Mouse (Mus musculus): ENCODE measurements around the gene Tpi1. TPM values are rescaled to one million over a fixed set of nuclear protein-coding genes. Genes with fewer than 3 reads are reported as not detected.
"Not testable (repeated sequence)": the region's sequence is repeated elsewhere in the genome, so short reads cannot be mapped to it uniquely, and the experiment has no call there.

Tpi1 gene
- polyA plus RNA-seq, 1 experiment = 181 TPM

GRCm38 (mm10) chr6:124834512-124835081, 20.5 kb upstream of the Tpi1 start:
- no peaks in the 10 kb centered on the region for H3K27me3 ChIP-seq (ENCODE audit: control insufficient read depth, insufficient read depth, low read length)
- peaks cover 12% of the 10 kb centered on the region; the same call in 1 of the 2 replicates for H3K36me3 ChIP-seq (ENCODE audit: control insufficient read depth, insufficient read depth, low read length)
- H3K4me1 ChIP-seq (replicated peaks; ENCODE audit: control insufficient read depth, insufficient read depth, low read length) = peaks cover 7% of the 10 kb centered on the region
- 85% methylated on average over 6 of the region's 6 CpGs for WGBS
- TF ChIP-seq POLR2A (IDR thresholded peaks at IDR 0.05; ENCODE audit: control insufficient read depth, extremely low read depth, insufficient read depth, low read length, poor library complexity) (no peak), CTCF (IDR thresholded peaks at IDR 0.05; ENCODE audit: borderline replicate concordance, control insufficient read depth, extremely low read depth, insufficient read depth, low read length, poor library complexity) (no peak)
- DNase-seq = no peak
- no peak overlapping the region for H3K27ac ChIP-seq (ENCODE audit: control insufficient read depth, insufficient read depth, low read length)
- H3K4me3 ChIP-seq (ENCODE audit: control insufficient read depth, insufficient read depth, low read length) = no peak overlapping the region

GRCm38 (mm10) chr6:124831649-124832048, 17.6 kb upstream of the Tpi1 start:
- H3K36me3 ChIP-seq (ENCODE audit: control insufficient read depth, insufficient read depth, low read length) = peaks cover 12% of the 10 kb centered on the region; the same call in 1 of the 2 replicates
- no peak overlapping the region for H3K27ac ChIP-seq (ENCODE audit: control insufficient read depth, insufficient read depth, low read length)
- H3K27me3 ChIP-seq (ENCODE audit: control insufficient read depth, insufficient read depth, low read length) = no peaks in the 10 kb centered on the region
- TF ChIP-seq POLR2A (IDR thresholded peaks at IDR 0.05; ENCODE audit: control insufficient read depth, extremely low read depth, insufficient read depth, low read length, poor library complexity) (no peak), CTCF (IDR thresholded peaks at IDR 0.05; ENCODE audit: borderline replicate concordance, control insufficient read depth, extremely low read depth, insufficient read depth, low read length, poor library complexity) (no peak)
- H3K4me1 ChIP-seq (replicated peaks; ENCODE audit: control insufficient read depth, insufficient read depth, low read length) = peaks cover 14% of the 10 kb centered on the region
- no peak overlapping the region for H3K4me3 ChIP-seq (ENCODE audit: control insufficient read depth, insufficient read depth, low read length)
- 96% methylated on average over 8 of the region's 8 CpGs for WGBS
- DNase-seq = no peak

- not testable (repeated sequence) for DNase-seq; H3K27ac ChIP-seq (ENCODE audit: control insufficient read depth, insufficient read depth, low read length); H3K4me3 ChIP-seq (ENCODE audit: control insufficient read depth, insufficient read depth, low read length); H3K27me3 ChIP-seq (ENCODE audit: control insufficient read depth, insufficient read depth, low read length)
- over 99% methylated on average over 4 of the region's 4 CpGs for WGBS
- H3K36me3 ChIP-seq (ENCODE audit: control insufficient read depth, insufficient read depth, low read length) = peaks cover 12% of the 10 kb centered on the region; the same call in 1 of the 2 replicates
- peaks cover 14% of the 10 kb centered on the region for H3K4me1 ChIP-seq (replicated peaks; ENCODE audit: control insufficient read depth, insufficient read depth, low read length)
These were observed 17.1 kb upstream of the Tpi1 start for GRCm38 (mm10) chr6:124831199-124831598.

DNA sequence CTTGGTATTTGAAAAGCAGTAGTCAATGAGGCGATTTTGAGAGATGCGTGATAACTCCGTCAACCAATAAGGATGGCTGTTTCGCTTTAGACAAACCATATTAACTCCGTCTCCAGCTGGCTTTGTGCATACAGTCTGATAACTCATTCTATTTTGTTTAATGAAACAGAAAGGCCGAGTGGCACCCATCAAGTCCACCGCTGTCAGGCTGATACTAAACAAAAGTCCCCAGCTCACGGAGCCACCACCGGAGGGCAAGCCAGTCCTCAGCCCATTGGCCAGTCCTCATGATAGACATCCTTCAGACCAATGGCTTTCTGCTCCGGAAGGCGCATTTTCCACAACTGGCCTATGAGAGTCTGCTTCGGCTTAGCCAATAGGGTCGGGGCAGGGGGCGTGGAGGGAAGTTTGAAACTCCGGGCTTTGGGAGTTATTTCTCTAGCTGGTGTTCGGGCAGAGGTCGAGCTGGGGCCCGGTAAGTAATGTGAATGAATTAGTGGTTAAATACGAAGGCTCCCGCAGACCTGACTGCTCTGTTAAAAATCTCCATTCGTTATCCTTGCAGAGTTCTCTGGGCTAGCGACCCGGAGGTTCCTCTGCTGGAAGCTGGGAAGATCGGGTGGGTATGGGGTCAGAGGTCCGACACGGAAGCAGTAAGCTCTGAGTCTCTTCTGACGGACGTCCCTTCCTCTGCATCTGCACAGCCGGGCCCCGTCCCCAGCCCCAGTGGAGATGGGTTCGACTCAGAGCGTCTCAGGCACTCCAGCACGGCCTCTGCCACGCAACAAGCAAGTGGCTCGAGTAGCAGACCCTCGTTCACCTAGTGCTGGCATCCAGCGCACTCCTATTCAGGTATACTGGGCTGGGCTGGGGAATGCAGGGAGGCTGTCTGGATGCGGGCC, 16.0 kb upstream of the Tpi1 start:
- Histone ChIP-seq H3K36me3 (ENCODE audit: control insufficient read depth, insufficient read depth, low read length) (peaks cover 7% of the 10 kb centered on the region; the same call in 1 of the 2 replicates), H3K4me3 (ENCODE audit: control insufficient read depth, insufficient read depth, low read length) (peak overlapping the region; percentile 51), H3K27ac (ENCODE audit: control insufficient read depth, insufficient read depth, low read length) (peak overlapping the region; percentile 58), H3K27me3 (ENCODE audit: control insufficient read depth, insufficient read depth, low read length) (no peaks in the 10 kb centered on the region), H3K4me1 (replicated peaks; ENCODE audit: control insufficient read depth, insufficient read depth, low read length) (peaks cover 14% of the 10 kb centered on the region)
- 2% methylated on average over 38 of the region's 38 CpGs for WGBS
- DNase-seq = peak; percentile 93
- TF ChIP-seq POLR2A (IDR thresholded peaks at IDR 0.05; ENCODE audit: control insufficient read depth, extremely low read depth, insufficient read depth, low read length, poor library complexity) (peak; percentile 49; the same call in 1 of the 2 replicates), CTCF (IDR thresholded peaks at IDR 0.05; ENCODE audit: borderline replicate concordance, control insufficient read depth, extremely low read depth, insufficient read depth, low read length, poor library complexity) (no peak)

- TF ChIP-seq POLR2A (IDR thresholded peaks at IDR 0.05; ENCODE audit: control insufficient read depth, extremely low read depth, insufficient read depth, low read length, poor library complexity) (peak; percentile 57; the same call in 1 of the 2 replicates), CTCF (IDR thresholded peaks at IDR 0.05; ENCODE audit: borderline replicate concordance, control insufficient read depth, extremely low read depth, insufficient read depth, low read length, poor library complexity) (0 out of 2 replicates have a peak, but pooled peaks have one; percentile 44)
- peaks cover 11% of the 10 kb centered on the region for H3K36me3 ChIP-seq (ENCODE audit: control insufficient read depth, insufficient read depth, low read length)
- H3K27ac ChIP-seq (ENCODE audit: control insufficient read depth, insufficient read depth, low read length) = peak within 1 kb of the TSS; percentile 58
- H3K4me3 ChIP-seq (ENCODE audit: control insufficient read depth, insufficient read depth, low read length) = peak within 1 kb of the TSS; percentile 72
- WGBS = under 1% methylated on average over 55 of the region's 55 CpGs
- H3K4me1 ChIP-seq (replicated peaks; ENCODE audit: control insufficient read depth, insufficient read depth, low read length) = peaks cover 14% of the 10 kb centered on the region
- peak; percentile 98 for DNase-seq
- H3K27me3 ChIP-seq (ENCODE audit: control insufficient read depth, insufficient read depth, low read length) = no peaks in the 10 kb centered on the region
These were observed 15.0 kb upstream of the Tpi1 start, which contains the start of the genes Usp5 and Cdca3 for GRCm38 (mm10) chr6:124828868-124829798. TSS of gene Usp5 (minus strand) at chr6:124829484. TSS of gene Cdca3 (plus strand) at chr6:124829547.

DNA sequence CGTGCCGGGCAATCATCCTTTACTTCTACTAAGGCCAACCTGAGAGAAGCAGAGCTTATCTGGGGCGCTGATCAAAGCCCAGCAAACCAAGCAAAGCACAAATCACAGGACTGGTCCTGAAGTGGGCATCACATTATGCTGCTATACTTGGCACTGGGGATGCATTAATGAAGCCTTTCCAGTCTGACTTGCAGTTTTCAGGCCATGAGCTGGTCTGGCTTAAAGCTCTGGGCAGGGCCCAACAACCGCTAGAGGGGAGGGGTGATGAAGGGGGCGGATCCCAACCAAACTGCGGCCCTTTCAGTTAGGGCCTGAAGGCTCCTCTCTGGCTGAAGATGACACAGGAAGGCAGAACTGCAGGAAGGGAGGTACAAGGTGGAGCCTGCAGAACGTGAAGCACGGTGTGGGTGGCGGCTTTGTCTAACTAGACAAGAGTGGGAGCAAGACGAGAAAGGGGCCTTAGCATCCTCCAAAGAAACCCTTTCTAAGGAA, 14.1 kb upstream of the Tpi1 start:
- no peak for TF ChIP-seq CTCF (IDR thresholded peaks at IDR 0.05; ENCODE audit: borderline replicate concordance, control insufficient read depth, extremely low read depth, insufficient read depth, low read length, poor library complexity)
- no peak for TF ChIP-seq POLR2A (IDR thresholded peaks at IDR 0.05; ENCODE audit: control insufficient read depth, extremely low read depth, insufficient read depth, low read length, poor library complexity)
- Histone ChIP-seq H3K27me3 (ENCODE audit: control insufficient read depth, insufficient read depth, low read length) (no peaks in the 10 kb centered on the region), H3K36me3 (ENCODE audit: control insufficient read depth, insufficient read depth, low read length) (peaks cover 20% of the 10 kb centered on the region), H3K4me1 (replicated peaks; ENCODE audit: control insufficient read depth, insufficient read depth, low read length) (peaks cover 14% of the 10 kb centered on the region), H3K27ac (ENCODE audit: control insufficient read depth, insufficient read depth, low read length) (no peak overlapping the region), H3K4me3 (ENCODE audit: control insufficient read depth, insufficient read depth, low read length) (peak overlapping the region; percentile 39)
- DNase-seq = peak; percentile 40
- WGBS = 23% methylated on average over 10 of the region's 10 CpGs

Data from thymus, adult 2 months (tissue).